Mouse (Mus musculus) heart, postnatal 0 days (tissue): ENCODE data around the gene Selenos.

Source experiments
- CTCF ChIP-seq: IDR thresholded peaks from 2 replicates; pipeline ENCODE4 v1.5.1; 2016; ENCODE audit warnings: antibody characterized with exemption, control low read depth, low read depth
- EP300 ChIP-seq: IDR thresholded peaks from 2 replicates; pipeline ENCODE4 v1.6.1; 2016; ENCODE audit warnings: antibody characterized with exemption, low read depth

GRCm38 (mm10) chr7:66120139-66120538, 40.7 kb downstream of the Selenos start:
- TF ChIP-seq CTCF (no peak), EP300 (no peak)
